Mouse (Mus musculus) induced T-regulatory cell, adult 2 months (primary cell): ENCODE measurements around the gene Cort.
A peak's percentile ranks its signal among the peaks of the same experiment; 100 is the strongest.

Experiments used
- DNase-seq: peaks from one replicate; pipeline ENCODE4 v3.0.0-alpha.2; 2012; ENCODE audit warnings: low read depth

Gene Cort

GRCm38 (mm10) chr4:149098571-149098970 lies 28.0 kb downstream of the Cort start:
- no peak for DNase-seq

GRCm38 (mm10) chr4:149097956-149098355 lies 28.6 kb downstream of the Cort start:
- no peak for DNase-seq

GRCm38 (mm10) chr4:149091364-149091763 lies 35.2 kb downstream of the Cort start:
- no peak for DNase-seq

- DNase-seq = no peak
Measured at GRCm38 (mm10) chr4:149085381-149085780, 41.2 kb downstream of the Cort start.

- no peak for DNase-seq
Measured at GRCm38 (mm10) chr4:149081528-149081927, 45.0 kb downstream of the Cort start.

- DNase-seq = no peak
Measured at GRCm38 (mm10) chr4:149080111-149080510, 46.5 kb downstream of the Cort start.

- DNase-seq = no peak
Measured at GRCm38 (mm10) chr4:149079629-149080028, 46.9 kb downstream of the Cort start.

- no peak for DNase-seq
Measured at GRCm38 (mm10) chr4:149078261-149078660, 48.3 kb downstream of the Cort start.

GRCm38 (mm10) chr4:149075871-149076575 lies 50.5 kb downstream of the Cort start:
- peak; percentile 89 for DNase-seq

GRCm38 (mm10) chr4:149075073-149075472 lies 51.5 kb downstream of the Cort start:
- no peak for DNase-seq
